10 mouse cellular contexts compared by ENCODE assay signal in the genomic region with DNA sequence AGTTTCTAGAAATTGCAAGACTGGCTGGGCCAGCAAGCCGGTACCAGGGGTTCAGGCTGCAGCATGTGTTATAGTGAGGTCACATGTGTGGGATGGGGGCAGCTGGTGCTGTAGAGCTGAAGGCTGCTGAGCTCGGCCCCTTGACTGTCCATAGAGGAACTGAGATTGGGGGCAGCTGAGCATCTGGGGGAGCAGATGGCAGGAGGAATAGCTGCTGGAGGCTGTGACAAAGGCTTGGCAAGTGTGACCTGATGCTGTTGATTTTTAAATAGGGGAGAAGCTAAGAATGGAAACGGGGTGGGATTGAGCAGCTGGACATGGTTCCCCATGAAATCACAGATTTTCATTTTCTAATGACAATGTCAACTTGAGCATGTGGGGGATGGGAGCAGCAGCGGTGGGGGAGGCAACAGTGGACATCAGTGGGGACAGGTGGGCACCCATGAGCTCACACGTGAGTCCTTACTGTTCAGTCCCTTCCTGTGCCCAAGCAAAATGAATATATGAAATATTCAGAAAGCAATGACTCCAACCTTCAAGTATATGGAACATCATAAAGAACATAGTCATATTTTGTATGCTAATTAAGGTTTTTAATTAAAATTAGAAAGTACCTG.
DNase-seq lines count a peak whose midpoint lies in the region; ATAC-seq lines count a peak whose summit lies in the region.
"Had no signal": no experiment of that assay in that cellular context is flagged by ENCODE, and none has a peak within 500 bp of the region (broad histone marks: within the 10 kb centered on the region; RNA-seq: fewer than 3 reads in every experiment).

No protein-coding gene starts in this region.

- H3K4me2 ChIP-seq in midbrain, embryonic 11.5 days: no peak overlapping the region
- no peak overlapping the region for H3K4me2 ChIP-seq in midbrain, embryonic 16.5 days (ENCODE audit: low read length)
- H3K4me2 ChIP-seq: heart, embryonic 13.5 days had no signal

- 63% methylated on average over 5 of the region's 5 CpGs for WGBS in midbrain, embryonic 11.5 days
- WGBS in midbrain, embryonic 16.5 days: 31% methylated on average over 5 of the region's 5 CpGs

- H3K27ac ChIP-seq in midbrain, embryonic 11.5 days (ENCODE audit: low read depth, low read length): no peak overlapping the region
- H3K27ac ChIP-seq in midbrain, embryonic 16.5 days (ENCODE audit: low read length): no peak overlapping the region
- H3K27ac ChIP-seq: heart, embryonic 13.5 days had no signal

- DNase-seq in cerebellum, postnatal 10 days: peak; percentile 76 to 83
- no peak for DNase-seq in cerebellum, adult 9-10 months
- no peak for DNase-seq in midbrain, embryonic 11.5 days (ENCODE audit: low spot score, missing footprints)
- peak; percentile 25 for DNase-seq in layer of hippocampus, adult 9-11 months
- peak; percentile 84 for DNase-seq in retina, postnatal 1 day
- no peak for DNase-seq in thymus, postnatal 0 days (ENCODE audit: low spot score)
- no peak for DNase-seq in thymus, postnatal 36 days
- DNase-seq: adrenal gland, postnatal 36 days had no signal

- peak; percentile 81 for ATAC-seq in midbrain, embryonic 11.5 days (ENCODE audit: low FRiP score)
- no peak for ATAC-seq in midbrain, embryonic 16.5 days

- no peaks in the 10 kb centered on the region for H3K36me3 ChIP-seq in midbrain, embryonic 11.5 days (ENCODE audit: control insufficient read depth, insufficient read depth, low read length)
- no peaks in the 10 kb centered on the region for H3K36me3 ChIP-seq in midbrain, embryonic 16.5 days (ENCODE audit: control insufficient read depth, insufficient read depth, low read length)
- H3K36me3 ChIP-seq: heart, embryonic 13.5 days had no signal

- no peak overlapping the region for H3K9ac ChIP-seq in midbrain, embryonic 11.5 days (ENCODE audit: low read length)
- H3K9ac ChIP-seq in midbrain, embryonic 16.5 days (ENCODE audit: low read depth, low read length): no peak overlapping the region
- H3K9ac ChIP-seq: heart, embryonic 13.5 days had no signal

- no peaks in the 10 kb centered on the region for H3K9me3 ChIP-seq in midbrain, embryonic 11.5 days (ENCODE audit: control insufficient read depth, low read length)
- H3K9me3 ChIP-seq in midbrain, embryonic 16.5 days (replicated peaks; ENCODE audit: control insufficient read depth, low read length, poor library complexity, severe bottlenecking): no peaks in the 10 kb centered on the region
- H3K9me3 ChIP-seq: heart, embryonic 13.5 days had no signal

- H3K4me3 ChIP-seq in midbrain, embryonic 11.5 days (ENCODE audit: low read depth, low read length): no peak overlapping the region
- H3K4me3 ChIP-seq in midbrain, embryonic 16.5 days (ENCODE audit: low read depth, low read length): no peak overlapping the region
- H3K4me3 ChIP-seq: heart, embryonic 13.5 days had no signal

- no peaks in the 10 kb centered on the region for H3K4me1 ChIP-seq in midbrain, embryonic 11.5 days (ENCODE audit: control insufficient read depth, insufficient read depth, low read length)
- H3K4me1 ChIP-seq in midbrain, embryonic 16.5 days (ENCODE audit: control insufficient read depth, insufficient read depth, low read length): no peaks in the 10 kb centered on the region
- H3K4me1 ChIP-seq: heart, embryonic 13.5 days had no signal

- H3K27me3 ChIP-seq in midbrain, embryonic 11.5 days (ENCODE audit: control insufficient read depth, insufficient read depth, low read length): no peaks in the 10 kb centered on the region
- no peaks in the 10 kb centered on the region for H3K27me3 ChIP-seq in midbrain, embryonic 16.5 days (ENCODE audit: control insufficient read depth, insufficient read depth, low read depth, low read length)
- H3K27me3 ChIP-seq: heart, embryonic 13.5 days had no signal

Comparison
In these comparisons a context has a peak if more than half of its experiments do, and no peak if none do; other contexts are left out.
1. DNase-seq: peak in cerebellum, postnatal 10 days (2 of 2), layer of hippocampus, adult 9-11 months (single experiment) and retina, postnatal 1 day (single experiment); none in cerebellum, adult 9-10 months (single experiment), midbrain, embryonic 11.5 days (single experiment), thymus, postnatal 0 days (single experiment) and thymus, postnatal 36 days (0 of 2).